8 mouse cellular contexts compared by ENCODE assay signal in the genomic region with DNA sequence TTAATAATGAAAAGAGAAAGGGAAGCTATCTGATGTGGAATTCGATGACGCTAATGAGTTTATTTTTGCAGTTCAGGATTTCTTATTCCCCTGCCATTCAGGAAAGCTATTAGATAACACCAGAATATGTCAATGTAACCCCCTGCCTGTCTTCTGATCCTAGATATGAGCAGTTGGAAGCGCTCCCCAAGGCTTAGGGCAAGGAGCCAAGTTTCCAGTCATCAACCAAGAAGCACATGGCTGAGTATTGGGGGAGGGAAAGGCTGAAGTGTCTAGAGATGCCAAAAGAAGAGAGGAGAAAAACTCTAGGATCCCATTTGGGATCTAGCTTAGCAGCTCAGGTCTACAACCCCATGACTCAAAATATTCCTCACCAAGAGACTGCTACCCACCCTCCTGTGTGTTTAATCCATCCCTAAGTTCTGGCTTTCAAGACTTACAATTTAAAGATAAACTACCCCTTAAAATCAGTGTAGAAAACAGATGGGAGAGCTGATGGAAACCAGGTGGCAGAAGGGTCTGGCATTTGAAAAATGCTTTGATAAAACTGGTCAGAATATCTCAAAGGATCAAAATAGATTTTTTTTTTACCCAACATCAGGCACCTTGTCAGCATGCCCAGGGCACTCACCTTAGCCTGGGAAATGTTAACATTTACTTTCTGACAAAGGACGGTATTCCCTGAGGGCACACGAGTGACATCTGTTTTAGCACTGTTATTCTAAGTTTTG.
A peak's percentile ranks its signal among the peaks of the same experiment; 100 is the strongest.
DNase-seq lines count a peak whose midpoint lies in the region; ATAC-seq and TF ChIP-seq lines count a peak whose summit lies in the region.

No protein-coding gene starts in this region.

- H3K36me3 ChIP-seq in liver, postnatal 0 days (replicated peaks; ENCODE audit: insufficient read depth, low read length): no peaks in the 10 kb centered on the region
- no peaks in the 10 kb centered on the region for H3K36me3 ChIP-seq in forebrain, postnatal 0 days (ENCODE audit: insufficient read depth)
- no peaks in the 10 kb centered on the region for H3K36me3 ChIP-seq in lung, embryonic 16.5 days (ENCODE audit: control insufficient read depth, insufficient read depth, low read length)

- no peak for TF ChIP-seq POLR2A in brain, embryonic 14.5 days (IDR thresholded peaks at IDR 0.05; ENCODE audit: borderline replicate concordance, extremely low read depth, insufficient read depth, insufficient read length, poor library complexity, severe bottlenecking)

- H3K9me3 ChIP-seq in liver, postnatal 0 days (ENCODE audit: low read length): no peaks in the 10 kb centered on the region
- no peaks in the 10 kb centered on the region for H3K9me3 ChIP-seq in forebrain, postnatal 0 days (ENCODE audit: low read length)
- no peaks in the 10 kb centered on the region for H3K9me3 ChIP-seq in lung, embryonic 16.5 days (ENCODE audit: control insufficient read depth, low read length)

- H3K27me3 ChIP-seq in liver, postnatal 0 days (ENCODE audit: insufficient read depth, low read length): no peaks in the 10 kb centered on the region
- H3K27me3 ChIP-seq in forebrain, postnatal 0 days (ENCODE audit: insufficient read depth, low read length): no peaks in the 10 kb centered on the region
- no peaks in the 10 kb centered on the region for H3K27me3 ChIP-seq in lung, embryonic 16.5 days (ENCODE audit: control insufficient read depth, insufficient read depth, low read depth, low read length)

- peak; percentile 25 for DNase-seq in liver
- no peak for DNase-seq in liver, postnatal 0 days
- peak; percentile 87 for DNase-seq in brain, embryonic 14.5 days (ENCODE audit: low read depth)
- peak; percentile 75 for DNase-seq in forebrain, postnatal 0 days
- DNase-seq in kidney, adult 8-10 months: peak; percentile 36 to 38

- no peak overlapping the region for H3K27ac ChIP-seq in liver, postnatal 0 days (ENCODE audit: low read depth)
- H3K27ac ChIP-seq in forebrain, postnatal 0 days (ENCODE audit: low read depth, low read length): no peak overlapping the region
- no peak overlapping the region for H3K27ac ChIP-seq in lung, embryonic 16.5 days (ENCODE audit: low read length)

- 64% methylated on average over 5 of the region's 5 CpGs for WGBS in liver, postnatal 0 days (ENCODE audit: insufficient replicate concordance)
- 62% methylated on average over 5 of the region's 5 CpGs for WGBS in forebrain, postnatal 0 days
- 37% methylated on average over 5 of the region's 5 CpGs for WGBS in lung, embryonic 16.5 days

- H3K4me2 ChIP-seq in liver, postnatal 0 days (ENCODE audit: low read depth, low read length): no peak overlapping the region
- H3K4me2 ChIP-seq in forebrain, postnatal 0 days (ENCODE audit: low read depth): no peak overlapping the region
- H3K4me2 ChIP-seq in lung, embryonic 16.5 days (ENCODE audit: low read depth, low read length): no peak overlapping the region

- ATAC-seq in liver, postnatal 0 days: no peak
- peak; percentile 63; the same call in 1 of the 2 replicates for ATAC-seq in forebrain, postnatal 0 days
- ATAC-seq in lung, embryonic 16.5 days (ENCODE audit: low read depth): peak; percentile 85
- ATAC-seq in monocyte, adult 5-6 weeks (replicated peaks; ENCODE audit: insufficient number of reproducible peaks, low FRiP score, low TSS enrichment, poor library complexity, severe bottlenecking): no peak
- no peak for ATAC-seq in megakaryocyte, adult 5-6 weeks (ENCODE audit: poor library complexity, severe bottlenecking)

- H3K4me3 ChIP-seq in liver, postnatal 0 days (ENCODE audit: low read depth, low read length): no peak overlapping the region
- no peak overlapping the region for H3K4me3 ChIP-seq in forebrain, postnatal 0 days (ENCODE audit: low read depth, low read length)
- H3K4me3 ChIP-seq in lung, embryonic 16.5 days (ENCODE audit: low read length): no peak overlapping the region

- TF ChIP-seq EP300 in liver, postnatal 0 days (IDR thresholded peaks at IDR 0.05; ENCODE audit: low read depth): no peak

- TF ChIP-seq CTCF in liver, postnatal 0 days (IDR thresholded peaks at IDR 0.05; ENCODE audit: low read depth): no peak
- no peak for TF ChIP-seq CTCF in brain, embryonic 14.5 days (IDR thresholded peaks at IDR 0.05; ENCODE audit: borderline replicate concordance, extremely low read depth, insufficient read depth, insufficient read length)
- TF ChIP-seq CTCF in forebrain, postnatal 0 days (IDR thresholded peaks at IDR 0.05; ENCODE audit: low read depth): no peak

- H3K4me1 ChIP-seq in liver, postnatal 0 days (ENCODE audit: insufficient read depth): no peaks in the 10 kb centered on the region
- H3K4me1 ChIP-seq in forebrain, postnatal 0 days (ENCODE audit: insufficient read depth): 0 out of 2 replicates have a peak, but pooled peaks cover 9% of the 10 kb centered on the region
- peaks cover 9% of the 10 kb centered on the region for H3K4me1 ChIP-seq in lung, embryonic 16.5 days (replicated peaks; ENCODE audit: control insufficient read depth, insufficient read depth, low read length)

- no peak overlapping the region for H3K9ac ChIP-seq in liver, postnatal 0 days (replicated peaks)
- H3K9ac ChIP-seq in forebrain, postnatal 0 days: no peak overlapping the region
- H3K9ac ChIP-seq in lung, embryonic 16.5 days (ENCODE audit: low read length): no peak overlapping the region

Comparison
In these comparisons a context has a peak if more than half of its experiments do, and no peak if none do; other contexts are left out.
1. ATAC-seq: peak in forebrain, postnatal 0 days (single experiment) and lung, embryonic 16.5 days (single experiment); none in liver, postnatal 0 days (single experiment), monocyte, adult 5-6 weeks (single experiment) and megakaryocyte, adult 5-6 weeks (single experiment).